Mouse (Mus musculus) lung, postnatal 0 days (tissue): ENCODE measurements around the gene Ablim1. TPM values are rescaled to one million over a fixed set of nuclear protein-coding genes. Genes with fewer than 3 reads are reported as not detected.

Experiments
- ATAC-seq: fragments of 200-750 bp; cut with Nextera tagmentation; 2 replicates; pipeline ENCODE4 v1.8.0; 2017; ENCODE audit warnings: moderate library complexity
- DNase-seq: peaks from one replicate; pipeline ENCODE4 v3.0.0-alpha.2; 2016; ENCODE audit warnings: low spot score
- H3K27ac ChIP-seq: fragments of 300-500 bp; sonication (generic); 2 replicates; pipeline ENCODE4 v1.5.1; 2014; ENCODE audit warnings: antibody characterized with exemption, mild to moderate bottlenecking, low read length, mixed read lengths
- H3K27me3 ChIP-seq: fragments of 300-500 bp; sonication (generic); replicated peaks from 2 replicates; pipeline ENCODE4 v1.6.1; 2014; ENCODE audit warnings: low read length, mixed read lengths; ENCODE audit not compliant: insufficient read depth
- H3K36me3 ChIP-seq: fragments of 300-500 bp; sonication (generic); 2 replicates; pipeline ENCODE4 v1.6.1; 2014; ENCODE audit warnings: low read length, mixed read lengths; ENCODE audit not compliant: insufficient read depth
- H3K4me1 ChIP-seq: fragments of 300-500 bp; sonication (generic); 2 replicates; pipeline ENCODE4 v1.6.1; 2014; ENCODE audit warnings: antibody characterized with exemption, low read depth, low read length, mixed read lengths; ENCODE audit not compliant: insufficient read depth
- H3K4me2 ChIP-seq: fragments of 300-500 bp; sonication (generic); replicated peaks from 2 replicates; pipeline ENCODE4 v1.6.1; 2014; ENCODE audit warnings: low read depth, mild to moderate bottlenecking, low read length, moderate library complexity, mixed read lengths
- H3K4me3 ChIP-seq: fragments of 300-500 bp; sonication (generic); 2 replicates; pipeline ENCODE4 v1.5.1; 2014; ENCODE audit warnings: low read depth, low read length
- H3K9ac ChIP-seq: fragments of 300-500 bp; sonication (generic); replicated peaks from 2 replicates; pipeline ENCODE4 v1.6.1; 2014; ENCODE audit warnings: low read depth, mild to moderate bottlenecking
- H3K9me3 ChIP-seq: fragments of 300-500 bp; sonication (generic); 2 replicates; pipeline ENCODE4 v1.6.1; 2016; ENCODE audit warnings: low read length, mixed read lengths
- CTCF ChIP-seq: IDR thresholded peaks from 2 replicates; pipeline ENCODE4 v1.5.1; 2016; ENCODE audit warnings: antibody characterized with exemption, mild to moderate bottlenecking
- EP300 ChIP-seq: IDR thresholded peaks from 2 replicates; pipeline ENCODE4 v1.6.1; 2016; ENCODE audit warnings: antibody characterized with exemption, mild to moderate bottlenecking, control low read depth
- WGBS: fragments of 180-500 bp; shearing (Covaris S2); extraction: QIAGEN DNeasy Blood & Tissue Kit; methylation state at CpG from one replicate; pipeline ENCODE4 v1.1.7; 2014; 5-methylcytosine and 5-hydroxymethylcytosine counted together
- polyA plus RNA-seq: library from polyadenylated mRNA; unstranded; fragments of >200 nt; fragmentation: Nextera tagmentation; extraction: Ambion mirVana; gene quantifications from 2 replicates; pipeline ENCODE4 v1.2.1, GENCODE M21; 2015

Gene Ablim1
- polyA plus RNA-seq, 1 experiment from 2014 or later: 50.1 TPM

- no peaks in the 10 kb centered on the region for H3K36me3 ChIP-seq
- no peak overlapping the region for H3K4me2 ChIP-seq
- H3K9ac ChIP-seq: no peak overlapping the region
- no peak for ATAC-seq
- H3K9me3 ChIP-seq: no peaks in the 10 kb centered on the region
- no peaks in the 10 kb centered on the region for H3K27me3 ChIP-seq
- peaks cover 16% of the 10 kb centered on the region; the same call in 1 of the 2 replicates for H3K4me1 ChIP-seq
- no peak for TF ChIP-seq EP300
- TF ChIP-seq CTCF: no peak
- no peak for DNase-seq
- no peak overlapping the region for H3K27ac ChIP-seq
- H3K4me3 ChIP-seq: no peak overlapping the region
- 84% methylated on average over 2 of the region's 2 CpGs for WGBS
Measured at GRCm38 (mm10) chr19:57235931-57236330, 78.8 kb downstream of the Ablim1 start.

- ATAC-seq: no peak
- WGBS: 57% methylated on average over 4 of the region's 4 CpGs
Measured at GRCm38 (mm10) chr19:57230996-57231395, 83.7 kb downstream of the Ablim1 start.

GRCm38 (mm10) chr19:57229161-57229560 is 85.6 kb downstream of the Ablim1 start:
- H3K4me2 ChIP-seq: no peak overlapping the region
- no peak for ATAC-seq
- WGBS: 87% methylated on average over 3 of the region's 3 CpGs
- H3K36me3 ChIP-seq: no peaks in the 10 kb centered on the region
- DNase-seq: no peak
- H3K4me1 ChIP-seq: no peaks in the 10 kb centered on the region
- H3K27ac ChIP-seq: no peak overlapping the region
- H3K9me3 ChIP-seq: no peaks in the 10 kb centered on the region
- no peak overlapping the region for H3K4me3 ChIP-seq
- TF ChIP-seq EP300: no peak
- no peaks in the 10 kb centered on the region for H3K27me3 ChIP-seq
- no peak overlapping the region for H3K9ac ChIP-seq

More at GRCm38 (mm10) chr19:57230996-57231395, 83.7 kb downstream of the Ablim1 start:
- Histone ChIP-seq H3K9me3 (no peaks in the 10 kb centered on the region), H3K27ac (no peak overlapping the region), H3K36me3 (no peaks in the 10 kb centered on the region), H3K4me1 (no peaks in the 10 kb centered on the region), H3K4me2 (no peak overlapping the region), H3K27me3 (no peaks in the 10 kb centered on the region), H3K4me3 (no peak overlapping the region), H3K9ac (no peak overlapping the region)
- TF ChIP-seq CTCF: no peak
- DNase-seq: no peak

GRCm38 (mm10) chr19:57228576-57228975 is 86.1 kb downstream of the Ablim1 start:
- DNase-seq (no peak), ATAC-seq (no peak)
- TF ChIP-seq CTCF (no peak), EP300 (no peak)
- H3K27me3 ChIP-seq: no peaks in the 10 kb centered on the region
- H3K4me1 ChIP-seq: no peaks in the 10 kb centered on the region
- no peaks in the 10 kb centered on the region for H3K36me3 ChIP-seq
- 84% methylated on average over 4 of the region's 4 CpGs for WGBS
- H3K4me2 ChIP-seq: no peak overlapping the region
- no peak overlapping the region for H3K4me3 ChIP-seq
- H3K9me3 ChIP-seq: no peaks in the 10 kb centered on the region
- H3K27ac ChIP-seq: no peak overlapping the region
- no peak overlapping the region for H3K9ac ChIP-seq

- 84% methylated on average over 5 of the region's 5 CpGs for WGBS
- Histone ChIP-seq H3K27ac (no peak overlapping the region), H3K9ac (no peak overlapping the region), H3K4me2 (no peak overlapping the region), H3K4me1 (no peaks in the 10 kb centered on the region), H3K4me3 (no peak overlapping the region), H3K9me3 (no peaks in the 10 kb centered on the region), H3K27me3 (no peaks in the 10 kb centered on the region), H3K36me3 (no peaks in the 10 kb centered on the region)
- TF ChIP-seq EP300 (no peak), CTCF (no peak)
- no peak for ATAC-seq
- DNase-seq: no peak
Measured at GRCm38 (mm10) chr19:57224390-57224789, 90.3 kb downstream of the Ablim1 start.

DNA sequence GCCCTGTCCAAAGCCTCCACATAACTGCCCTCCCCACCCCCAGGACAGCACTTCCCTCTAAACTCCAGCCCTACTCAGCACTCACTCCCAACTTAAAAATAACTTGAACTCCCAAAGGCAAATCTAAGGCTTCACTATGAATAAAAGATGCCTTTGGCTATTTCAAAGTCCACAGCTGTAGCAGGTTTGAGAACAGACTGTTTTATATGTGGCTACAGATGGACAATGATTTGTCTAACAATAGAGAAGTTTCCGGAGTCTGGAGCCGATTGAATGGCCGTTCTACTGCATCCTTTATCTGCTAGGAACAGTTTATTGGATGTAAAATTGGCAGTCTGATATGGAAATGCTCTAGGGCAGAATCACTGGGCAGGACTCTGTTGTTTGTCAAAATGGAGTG is 91.0 kb downstream of the Ablim1 start:
- no peak overlapping the region for H3K27ac ChIP-seq
- WGBS: 82% methylated on average over 3 of the region's 3 CpGs
- H3K4me3 ChIP-seq: no peak overlapping the region
- no peak overlapping the region for H3K4me2 ChIP-seq
- no peaks in the 10 kb centered on the region for H3K27me3 ChIP-seq
- ATAC-seq (no peak; the same call in 1 of the 2 replicates), DNase-seq (no peak)
- TF ChIP-seq EP300 (no peak), CTCF (no peak)
- no peak overlapping the region for H3K9ac ChIP-seq
- no peaks in the 10 kb centered on the region for H3K9me3 ChIP-seq
- H3K36me3 ChIP-seq: no peaks in the 10 kb centered on the region
- H3K4me1 ChIP-seq: no peaks in the 10 kb centered on the region

DNA sequence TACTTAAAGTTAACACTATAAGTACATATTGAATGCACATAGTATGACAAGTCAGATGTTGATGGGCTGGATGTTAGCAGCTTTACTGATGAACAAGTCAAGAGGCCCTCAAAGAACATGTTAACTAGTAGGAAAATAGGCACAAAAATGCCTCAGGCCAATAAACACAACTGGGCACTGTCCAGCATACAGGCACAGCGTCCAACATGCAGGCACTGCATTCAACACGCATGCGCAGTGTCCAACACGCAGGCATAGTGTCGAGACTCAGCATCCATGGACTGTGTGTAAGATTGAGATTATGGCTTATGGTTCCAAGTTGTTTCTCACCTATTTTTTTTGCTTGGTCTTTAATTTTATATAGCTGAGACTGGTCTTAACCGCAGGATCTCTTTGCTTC is 92.1 kb downstream of the Ablim1 start:
- Histone ChIP-seq H3K4me1 (no peaks in the 10 kb centered on the region), H3K4me2 (no peak overlapping the region), H3K27me3 (no peaks in the 10 kb centered on the region), H3K36me3 (no peaks in the 10 kb centered on the region), H3K27ac (no peak overlapping the region), H3K4me3 (no peak overlapping the region), H3K9me3 (no peaks in the 10 kb centered on the region), H3K9ac (no peak overlapping the region)
- ATAC-seq (no peak), DNase-seq (no peak)
- 94% methylated on average over 6 of the region's 6 CpGs for WGBS
- no peak for TF ChIP-seq EP300
- no peak for TF ChIP-seq CTCF
